Mouse (Mus musculus): Measurements from ENCODE around the gene Fam169b.

DNA sequence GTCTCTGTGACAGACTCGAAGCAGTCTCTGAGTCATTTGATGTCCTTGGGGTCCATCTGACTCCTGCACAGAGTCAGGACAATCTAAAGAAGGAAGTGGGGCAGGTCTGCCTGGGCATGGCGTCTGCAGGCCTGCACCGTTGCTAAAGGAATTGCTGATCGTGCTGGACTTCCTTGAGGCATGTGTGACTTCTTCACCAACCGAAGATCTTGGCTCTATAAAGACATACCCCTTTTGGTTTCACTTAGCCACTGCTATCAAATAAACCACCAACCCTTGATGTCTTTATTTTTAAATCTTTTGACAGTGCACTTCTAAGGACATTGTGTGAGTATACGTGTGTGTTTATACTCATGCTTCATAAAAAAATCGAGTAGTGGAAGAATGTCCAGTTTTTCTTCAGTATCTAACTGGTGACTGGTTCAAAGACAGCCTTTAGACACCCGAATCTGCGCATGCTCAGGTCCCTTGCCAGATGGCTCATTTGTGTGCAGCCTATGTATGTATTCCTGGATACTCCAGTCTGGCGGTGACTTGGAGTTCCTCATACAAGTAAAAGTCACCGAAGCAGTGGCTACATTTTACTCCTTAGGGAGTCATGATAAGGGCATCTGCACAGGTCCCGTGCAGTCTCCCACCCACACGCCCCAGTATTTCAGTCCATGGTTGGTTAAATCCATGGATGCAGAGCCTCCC is 24.9 kb downstream of the Fam169b start:
- TF ChIP-seq FLI1 (IDR thresholded peaks at IDR 0.05; ENCODE audit: low read length) (no peak), GATA1 (IDR thresholded peaks at IDR 0.05; ENCODE audit: borderline replicate concordance, low read length) (no peak)

Data from megakaryocyte, embryonic 14.5 days (primary cell).